Mouse (Mus musculus): Measurements from ENCODE around the gene Ficd. TPM values are rescaled to one million over a fixed set of nuclear protein-coding genes. Genes with fewer than 3 reads are reported as not detected.

Gene Ficd
- polyA plus RNA-seq, 1 experiment: 3.4 TPM

GRCm38 (mm10) chr5:113786985-113787384, 51.4 kb downstream of the Ficd start:
- H3K36me3 ChIP-seq (ENCODE audit: control insufficient read depth, insufficient read depth, low read length, poor library complexity, severe bottlenecking): no peaks in the 10 kb centered on the region
- no peak for TF ChIP-seq CTCF (IDR thresholded peaks at IDR 0.05; ENCODE audit: low read depth, low read length)
- no peak for TF ChIP-seq POLR2A (IDR thresholded peaks at IDR 0.05; ENCODE audit: insufficient read depth, low read length)
- no peak overlapping the region for H3K27ac ChIP-seq (ENCODE audit: insufficient read depth, low read length)
- no peaks in the 10 kb centered on the region for H3K9me3 ChIP-seq (replicated peaks; ENCODE audit: control insufficient read depth, insufficient read depth, low read length, poor library complexity, severe bottlenecking)
- H3K4me1 ChIP-seq (ENCODE audit: control insufficient read depth, insufficient read depth, low read length): no peaks in the 10 kb centered on the region
- H3K27me3 ChIP-seq (ENCODE audit: control insufficient read depth, insufficient read depth, low read length, poor library complexity, severe bottlenecking): no peaks in the 10 kb centered on the region
- H3K4me3 ChIP-seq (ENCODE audit: low read depth, low read length): no peak overlapping the region
- H3K9ac ChIP-seq (ENCODE audit: low read depth, poor library complexity, severe bottlenecking): no peak overlapping the region

GRCm38 (mm10) chr5:113788645-113789044, 53.0 kb downstream of the Ficd start:
- Histone ChIP-seq H3K36me3 (ENCODE audit: control insufficient read depth, insufficient read depth, low read length, poor library complexity, severe bottlenecking) (no peaks in the 10 kb centered on the region), H3K4me3 (ENCODE audit: low read depth, low read length) (no peak overlapping the region), H3K4me1 (ENCODE audit: control insufficient read depth, insufficient read depth, low read length) (no peaks in the 10 kb centered on the region), H3K27ac (ENCODE audit: insufficient read depth, low read length) (no peak overlapping the region), H3K9ac (ENCODE audit: low read depth, poor library complexity, severe bottlenecking) (no peak overlapping the region), H3K9me3 (replicated peaks; ENCODE audit: control insufficient read depth, insufficient read depth, low read length, poor library complexity, severe bottlenecking) (no peaks in the 10 kb centered on the region), H3K27me3 (ENCODE audit: control insufficient read depth, insufficient read depth, low read length, poor library complexity, severe bottlenecking) (no peaks in the 10 kb centered on the region)
- no peak for TF ChIP-seq EP300 (IDR thresholded peaks at IDR 0.05; ENCODE audit: insufficient read depth, low read depth, low read length)
- no peak for TF ChIP-seq CTCF (IDR thresholded peaks at IDR 0.05; ENCODE audit: low read depth, low read length)
- no peak for TF ChIP-seq POLR2A (IDR thresholded peaks at IDR 0.05; ENCODE audit: insufficient read depth, low read length)

- no peak overlapping the region for H3K27ac ChIP-seq (ENCODE audit: insufficient read depth, low read length)
- H3K9me3 ChIP-seq (replicated peaks; ENCODE audit: control insufficient read depth, insufficient read depth, low read length, poor library complexity, severe bottlenecking): no peaks in the 10 kb centered on the region
- no peak overlapping the region for H3K4me3 ChIP-seq (ENCODE audit: low read depth, low read length)
- no peak overlapping the region for H3K9ac ChIP-seq (ENCODE audit: low read depth, poor library complexity, severe bottlenecking)
- H3K27me3 ChIP-seq (ENCODE audit: control insufficient read depth, insufficient read depth, low read length, poor library complexity, severe bottlenecking): no peaks in the 10 kb centered on the region
- H3K4me1 ChIP-seq (ENCODE audit: control insufficient read depth, insufficient read depth, low read length): no peaks in the 10 kb centered on the region
- TF ChIP-seq POLR2A (IDR thresholded peaks at IDR 0.05; ENCODE audit: insufficient read depth, low read length): no peak
- H3K36me3 ChIP-seq (ENCODE audit: control insufficient read depth, insufficient read depth, low read length, poor library complexity, severe bottlenecking): no peaks in the 10 kb centered on the region
Observed at GRCm38 (mm10) chr5:113789075-113789788, 53.6 kb downstream of the Ficd start.

Other genes with a start within 250 kb of the Ficd start
- 2.3 and 3.1 TPM in 2 replicates for gene Wscd2, start 245.5 kb upstream of the Ficd start, polyA plus RNA-seq (2011; ENCODE audit: insufficient read depth, insufficient read length, low read depth, missing spikeins)
- 1.8 and 2.1 TPM in 2 replicates for gene Cmklr1, start 85.4 kb upstream of the Ficd start, polyA plus RNA-seq (2011; ENCODE audit: insufficient read depth, insufficient read length, low read depth, missing spikeins)
- gene 1700069L16Rik, start 11.0 kb upstream of the Ficd start, polyA plus RNA-seq (2011; ENCODE audit: insufficient read depth, insufficient read length, low read depth, missing spikeins): not detected in 2 replicates
- 45.0 and 49.0 TPM in 2 replicates for gene Sart3, start 36.7 kb downstream of the Ficd start, polyA plus RNA-seq (2011; ENCODE audit: insufficient read depth, insufficient read length, low read depth, missing spikeins)
- gene Iscu, start 36.9 kb downstream of the Ficd start, polyA plus RNA-seq (2011; ENCODE audit: insufficient read depth, insufficient read length, low read depth, missing spikeins): 47.5 and 58.2 TPM in 2 replicates
- 0.79 and 1.2 TPM in 2 replicates for gene Tmem119, start 64.7 kb downstream of the Ficd start, polyA plus RNA-seq (2011; ENCODE audit: insufficient read depth, insufficient read length, low read depth, missing spikeins)
- gene Selplg, start 96.8 kb downstream of the Ficd start, polyA plus RNA-seq (2011; ENCODE audit: insufficient read depth, insufficient read length, low read depth, missing spikeins): 0.72 and 1.9 TPM in 2 replicates
- gene Coro1c, start 173.0 kb downstream of the Ficd start, polyA plus RNA-seq (2011; ENCODE audit: insufficient read depth, insufficient read length, low read depth, missing spikeins): 174 and 218 TPM in 2 replicates

Data from ES-Bruce4 (cell line).